Mouse (Mus musculus) mature B cell (primary cell): ENCODE results near the gene Fgf15.

Experiments
- in situ Hi-C: fragments of 300-500 bp; cut with MboI; formaldehyde crosslinking; loops from 2 replicates; pipeline ENCODE4 v1.14.3; 2019

Gene Fgf15

GRCm38 (mm10) chr7:144931778-144932177, 35.4 kb downstream of the Fgf15 start:
- in situ Hi-C loops, result no loop called here

DNA sequence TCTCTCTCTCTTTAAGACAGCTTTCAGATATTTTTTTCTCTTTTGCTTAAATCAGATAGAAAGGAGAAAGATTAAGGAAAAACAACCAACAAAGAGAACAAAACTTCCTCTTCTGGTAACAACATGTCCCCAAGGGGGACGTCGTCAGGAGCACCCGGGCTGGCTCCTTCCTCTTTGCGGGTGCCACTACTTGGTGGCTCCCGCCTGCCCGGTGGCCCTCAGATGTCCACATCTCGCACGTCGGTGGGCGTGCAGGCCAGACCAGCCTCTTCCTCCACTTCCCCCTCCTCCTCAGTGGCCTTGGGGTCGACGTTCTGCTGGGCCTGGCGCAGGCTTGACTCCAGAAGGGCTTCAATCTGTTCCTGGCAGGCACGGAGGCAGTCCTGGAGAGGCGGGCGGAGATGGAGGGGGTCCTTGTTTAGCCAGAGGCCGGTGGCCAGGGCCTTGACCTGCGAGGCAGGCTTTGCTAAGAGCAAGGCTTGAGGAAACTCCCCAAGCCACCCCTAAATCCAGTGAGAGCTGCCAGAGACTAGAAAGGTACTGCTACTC, 36.1 kb downstream of the Fgf15 start:
- in situ Hi-C loops, result no loop called here

DNA sequence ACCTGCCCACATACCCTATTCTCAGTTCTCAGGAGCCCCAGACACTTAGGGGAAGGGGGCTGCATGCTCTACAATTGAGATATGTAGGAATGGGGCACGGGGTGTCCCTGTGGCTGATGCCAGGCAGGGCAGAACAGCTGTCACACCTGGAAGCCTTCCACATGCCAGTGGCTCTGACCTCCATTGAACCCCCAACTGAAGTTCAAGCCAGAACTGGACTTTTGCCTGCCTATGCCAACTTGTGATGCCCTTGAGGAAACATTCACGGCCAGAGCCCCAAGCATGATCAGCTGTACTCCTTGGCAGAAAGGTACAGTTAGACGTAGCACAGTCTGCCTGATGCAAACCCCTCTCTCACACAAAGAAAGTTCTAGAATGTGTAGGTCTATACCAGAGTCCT, 37.0 kb downstream of the Fgf15 start:
- in situ Hi-C loops, result no loop called here

GRCm38 (mm10) chr7:144933796-144934195, 37.5 kb downstream of the Fgf15 start:
- in situ Hi-C loops, result no loop called here

- in situ Hi-C loops, result loop anchor here (5.0 kb wide), 1 partner anchor 307 kb away; no protein-coding TSS in a partner anchor
Observed at GRCm38 (mm10) chr7:144934901-144935300, 38.6 kb downstream of the Fgf15 start.

DNA sequence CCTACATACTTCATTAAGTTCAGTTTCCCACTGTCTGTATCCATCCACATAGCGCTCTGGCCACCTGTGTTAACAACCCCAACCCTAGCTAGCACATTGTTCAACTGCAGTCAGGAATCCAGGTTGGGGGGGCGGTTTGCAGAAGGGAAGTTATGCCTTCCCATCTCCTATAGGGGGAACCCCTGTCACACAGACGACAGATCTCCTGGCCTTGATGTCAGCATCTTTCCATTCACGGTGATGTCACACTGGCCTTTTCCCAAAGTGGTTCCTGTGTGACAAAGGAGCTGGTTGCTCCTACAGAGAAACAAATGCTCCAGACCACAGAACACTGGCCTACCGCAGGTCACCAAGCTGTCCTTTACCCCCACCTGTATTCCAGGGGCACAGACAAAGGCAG, 39.2 kb downstream of the Fgf15 start:
- in situ Hi-C loops, result loop anchor here (5.0 kb wide), 1 partner anchor 307 kb away; no protein-coding TSS in a partner anchor

DNA sequence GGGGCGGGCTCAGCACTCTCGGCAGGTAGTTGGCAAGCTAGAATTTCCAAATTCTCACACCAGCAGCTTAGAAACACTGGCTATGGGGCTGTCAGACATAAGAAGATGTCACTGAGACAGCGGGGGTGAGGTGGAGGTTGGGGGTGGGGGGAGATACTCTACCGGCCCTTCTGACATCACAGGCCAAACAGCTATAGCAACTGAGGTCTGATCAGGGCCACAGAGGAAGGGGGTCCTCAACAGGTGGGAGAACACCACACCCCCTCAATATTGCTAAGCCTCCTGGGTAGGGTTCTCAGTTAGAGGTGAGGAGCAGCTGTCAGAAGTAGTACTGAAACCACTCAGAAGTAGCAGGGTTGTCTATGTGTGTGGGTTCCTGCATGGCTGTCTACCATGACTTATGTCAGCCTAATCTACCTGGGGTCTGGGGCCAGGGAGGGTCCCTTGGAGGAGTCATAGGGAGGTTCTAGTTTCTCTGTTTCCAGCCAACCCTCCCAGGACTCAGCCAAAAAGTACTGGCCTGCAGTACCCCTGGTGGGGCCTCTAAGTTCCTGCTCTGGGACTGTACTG, 40.1 kb downstream of the Fgf15 start:
- in situ Hi-C loops, result loop anchor here (5.0 kb wide), 1 partner anchor 306 kb away; no protein-coding TSS in a partner anchor

- in situ Hi-C loops, result loop anchor here (5.0 kb wide), 1 partner anchor 305 kb away; no protein-coding TSS in a partner anchor
Observed at GRCm38 (mm10) chr7:144937490-144937889, 41.2 kb downstream of the Fgf15 start.

- in situ Hi-C loops, result loop anchor here (5.0 kb wide), 1 partner anchor 304 kb away; no protein-coding TSS in a partner anchor
Observed at GRCm38 (mm10) chr7:144937899-144938517, 41.7 kb downstream of the Fgf15 start.

- in situ Hi-C loops, result loop anchor here (5.0 kb wide), 1 partner anchor 303 kb away; no protein-coding TSS in a partner anchor
Observed at GRCm38 (mm10) chr7:144938661-144939343, 42.5 kb downstream of the Fgf15 start.

- in situ Hi-C loops, result loop anchor here (5.0 kb wide), 1 partner anchor 303 kb away; no protein-coding TSS in a partner anchor
Observed at GRCm38 (mm10) chr7:144939344-144940002, 43.1 kb downstream of the Fgf15 start, which contains the start of gene Ccnd1. Gene Ccnd1, minus strand, starts transcription at chr7:144939925.

DNA sequence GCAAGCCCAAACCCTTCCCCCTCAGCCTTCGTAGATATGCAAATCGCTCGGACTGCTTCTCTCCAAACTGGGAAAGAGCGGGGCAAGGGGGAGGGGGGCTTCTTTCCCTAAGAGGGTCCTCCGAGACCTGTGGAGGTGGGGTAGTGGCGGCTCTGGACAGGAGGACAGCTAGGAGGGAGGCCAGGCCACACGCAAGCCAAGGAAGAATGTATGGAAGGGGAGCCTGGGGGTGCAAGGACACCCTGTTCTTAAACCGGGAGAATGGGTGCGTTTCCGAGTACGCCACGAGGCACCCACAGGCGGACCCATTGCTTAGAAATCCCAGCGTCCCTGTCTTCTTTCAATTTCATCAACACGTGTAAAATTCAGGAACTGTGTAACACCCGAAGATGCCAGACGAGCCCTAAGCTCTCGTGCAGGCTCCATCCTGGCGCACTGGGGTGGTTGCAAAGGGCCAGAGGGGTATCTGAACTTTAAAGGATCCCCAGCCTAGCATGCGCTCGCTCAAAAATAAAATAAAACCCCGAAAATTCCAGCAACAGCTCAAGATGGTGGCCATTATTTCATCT, 43.8 kb downstream of the Fgf15 start:
- in situ Hi-C loops, result no loop called here

DNA sequence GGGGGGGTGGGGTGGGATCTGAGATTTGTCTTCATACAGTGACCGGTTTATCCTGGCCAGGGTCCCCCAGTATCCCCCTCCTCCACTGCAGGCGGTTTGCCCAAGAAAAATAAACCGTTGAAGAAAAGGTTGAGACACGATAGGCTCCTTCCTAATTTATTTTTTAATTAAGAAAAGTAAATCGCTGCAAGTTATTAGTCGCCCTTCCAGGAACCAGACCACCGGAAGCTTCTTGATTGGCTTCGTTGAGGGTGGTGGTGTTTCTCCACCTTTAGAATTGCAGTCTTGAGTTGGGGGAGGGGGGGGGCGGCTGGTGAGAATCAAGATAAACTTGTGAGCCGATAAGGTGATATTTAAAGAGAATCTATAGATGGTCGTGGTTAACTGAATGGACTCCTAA, 44.3 kb downstream of the Fgf15 start:
- in situ Hi-C loops, result no loop called here

DNA sequence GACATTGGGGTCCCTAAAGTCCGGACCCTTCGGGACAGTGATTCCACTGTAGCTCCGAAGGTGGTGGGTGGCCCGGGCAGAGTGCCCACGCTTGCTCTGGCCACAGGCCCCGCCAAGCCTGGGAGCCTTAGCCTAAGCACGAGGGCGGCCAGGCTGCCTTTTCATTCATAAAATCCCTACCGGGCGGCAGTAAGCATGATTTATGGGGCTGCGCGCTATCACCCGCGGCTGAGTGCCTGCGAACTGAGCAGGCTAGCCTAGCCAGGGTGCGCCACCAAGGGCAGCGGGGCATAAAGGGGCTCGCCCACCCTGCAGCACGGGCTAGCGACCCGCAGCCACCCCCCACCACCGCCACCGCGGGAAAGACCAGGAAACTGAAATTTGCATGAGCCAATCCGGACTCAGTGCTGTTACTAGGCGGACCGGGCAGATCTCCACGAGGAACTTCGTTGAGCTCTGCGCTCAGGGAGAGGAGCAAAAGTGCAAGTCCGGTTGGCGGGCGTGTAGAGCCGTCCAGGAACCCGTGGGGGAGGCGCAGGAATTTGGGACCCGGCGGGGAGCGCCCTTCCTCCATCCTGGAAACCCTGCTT, 45.0 kb downstream of the Fgf15 start:
- in situ Hi-C loops, result no loop called here

DNA sequence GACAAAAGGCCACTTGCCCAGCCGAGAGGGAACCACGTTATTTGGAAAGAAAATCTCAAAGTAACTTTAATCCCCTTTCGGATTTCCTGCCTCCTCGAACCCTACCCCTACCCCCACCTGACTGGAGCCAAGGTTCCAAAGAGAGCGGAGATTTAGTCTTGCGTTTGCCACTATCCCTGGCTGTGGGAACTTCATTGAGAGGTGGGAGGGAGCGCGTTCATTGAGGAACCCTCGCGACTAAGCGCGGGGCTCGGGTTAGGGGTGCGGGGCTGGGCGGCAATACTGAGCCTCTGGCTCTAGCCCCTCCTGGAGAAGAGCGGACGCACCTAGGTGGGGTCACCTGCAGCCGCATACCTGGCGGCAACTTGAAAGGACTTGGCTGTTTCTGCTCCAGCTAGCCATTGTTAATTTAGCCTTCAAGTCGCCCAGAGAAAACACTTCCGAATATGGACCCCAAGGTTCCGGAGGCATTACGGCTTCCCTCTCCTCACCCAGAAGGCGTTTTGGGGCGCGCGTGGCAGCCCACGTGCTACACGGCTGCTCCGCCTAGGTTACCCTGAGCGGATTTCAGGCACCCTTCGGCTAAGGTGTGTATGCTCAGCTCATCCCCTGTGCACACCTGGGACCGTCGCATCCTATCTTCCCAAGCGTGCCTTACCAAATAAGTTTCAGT, 45.9 kb downstream of the Fgf15 start:
- in situ Hi-C loops, result no loop called here

GRCm38 (mm10) chr7:144942744-144943135, 46.4 kb downstream of the Fgf15 start:
- in situ Hi-C loops, result no loop called here

GRCm38 (mm10) chr7:144943254-144943653, 46.9 kb downstream of the Fgf15 start:
- in situ Hi-C loops, result no loop called here
